Mouse (Mus musculus): ENCODE measurements at regions not wholly inside any gene's neighbourhood (a gene's known extent, or its start where the extent isn't known, plus 50 kb on each side); places are given as distances from the start of the nearest gene placed in this dataset.
"Not testable (repeated sequence)": the region's sequence is repeated elsewhere in the genome, so short reads cannot be mapped to it uniquely, and the experiment has no call there.

DNA sequence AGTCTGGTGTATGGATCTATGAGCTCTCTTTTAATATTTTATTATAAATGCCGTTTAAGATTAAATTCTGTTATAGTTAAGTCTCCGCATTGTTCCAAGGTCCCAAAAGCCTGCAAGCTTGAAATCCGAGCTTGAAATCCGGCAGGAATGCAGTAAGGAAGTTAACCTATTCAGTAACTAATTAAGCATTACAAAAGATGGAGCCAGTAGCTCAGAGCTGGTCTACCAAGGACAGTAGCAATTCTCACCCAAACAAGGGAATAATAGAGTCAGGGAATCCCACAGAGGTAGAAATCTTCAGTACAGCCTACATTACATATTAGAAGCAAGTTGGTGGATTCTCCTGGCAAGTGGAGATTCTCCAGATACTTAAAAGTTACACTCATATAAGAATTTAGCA, 325.0 kb downstream of the Phf3 start:
- not testable (repeated sequence) for H3K9ac ChIP-seq (ENCODE audit: control insufficient read depth, low read depth, low read length, poor library complexity, severe bottlenecking); H3K4me3 ChIP-seq (ENCODE audit: control insufficient read depth in 1 of 2, insufficient read depth in 1 of 2, low read depth in 2 of 2, low read length in 2 of 2); H3K9me3 ChIP-seq (replicated peaks; ENCODE audit: insufficient read depth, low read length); H3K79me2 ChIP-seq (ENCODE audit: control insufficient read depth, insufficient read depth, low read length, poor library complexity); H3K27ac ChIP-seq (ENCODE audit: control insufficient read depth, low read depth, low read length); H3K27me3 ChIP-seq (ENCODE audit: control insufficient read depth in 1 of 2, insufficient read depth in 2 of 2, low read length in 2 of 2); H3K36me3 ChIP-seq (ENCODE audit: control insufficient read depth in 1 of 2, insufficient read depth in 2 of 2, low read length in 2 of 2); H3K4me1 ChIP-seq (ENCODE audit: control insufficient read depth in 1 of 2, insufficient read depth in 2 of 2, low read length in 2 of 2); DNase-seq (ENCODE audit: low read depth, low spot score)

DNA sequence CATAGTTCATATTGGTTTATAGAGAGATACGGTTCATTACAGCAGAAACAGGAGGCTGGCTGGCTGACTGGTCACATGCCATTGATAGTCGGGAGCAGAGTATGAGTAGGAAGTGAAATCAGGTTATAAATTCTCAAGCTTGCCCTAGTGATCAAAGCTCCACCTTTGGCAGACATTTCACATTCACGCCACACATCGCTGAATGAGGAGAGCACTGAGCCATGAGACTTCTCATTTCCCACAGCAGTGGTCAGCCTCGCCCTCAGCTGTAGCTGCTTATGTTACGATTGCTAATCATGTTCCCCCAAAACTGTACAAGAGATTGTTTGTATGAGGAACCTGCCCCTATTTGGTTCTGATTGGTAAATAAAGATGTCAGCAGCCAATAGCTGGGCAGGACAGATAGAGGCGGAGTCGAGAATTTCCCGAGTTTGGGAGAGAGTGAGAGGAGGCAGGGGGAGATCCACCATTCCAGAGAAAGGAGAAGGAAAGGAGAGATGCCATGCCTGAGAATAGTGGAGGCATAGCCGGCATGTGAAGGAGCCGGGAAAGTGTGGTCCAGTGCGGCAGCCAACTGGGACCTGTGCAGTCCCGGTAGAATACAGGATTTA, 333.5 kb downstream of the Phf3 start:
- Histone ChIP-seq H3K9ac (ENCODE audit: control insufficient read depth, low read depth, low read length, poor library complexity, severe bottlenecking) (no peak overlapping the region), H3K79me2 (ENCODE audit: control insufficient read depth, insufficient read depth, low read length, poor library complexity) (no peaks in the 10 kb centered on the region), H3K27me3 (ENCODE audit: control insufficient read depth in 1 of 2, insufficient read depth in 2 of 2, low read length in 2 of 2) (no peaks in the 10 kb centered on the region), H3K27ac (ENCODE audit: control insufficient read depth, low read depth, low read length) (no peak overlapping the region), H3K9me3 (replicated peaks; ENCODE audit: insufficient read depth, low read length) (no peaks in the 10 kb centered on the region), H3K4me1 (ENCODE audit: control insufficient read depth in 1 of 2, insufficient read depth in 2 of 2, low read length in 2 of 2) (no peaks in the 10 kb centered on the region), H3K36me3 (ENCODE audit: control insufficient read depth in 1 of 2, insufficient read depth in 2 of 2, low read length in 2 of 2) (no peaks in the 10 kb centered on the region), H3K4me3 (ENCODE audit: control insufficient read depth in 1 of 2, insufficient read depth in 1 of 2, low read depth in 2 of 2, low read length in 2 of 2) (no peak overlapping the region)
- no peak for DNase-seq (ENCODE audit: low read depth, low spot score)
- TF ChIP-seq MYB (IDR thresholded peaks at IDR 0.05; ENCODE audit: low read depth, low read length): no peak
- TF ChIP-seq MYC (IDR thresholded peaks at IDR 0.05; ENCODE audit: low read depth, low read length): no peak
- no peak for TF ChIP-seq ZC3H11A (IDR thresholded peaks at IDR 0.05; ENCODE audit: low read depth, low read length)
- no peak for TF ChIP-seq UBTF (IDR thresholded peaks at IDR 0.05; ENCODE audit: borderline replicate concordance, insufficient read depth, low read depth, low read length)
- no peak for TF ChIP-seq POLR2A (IDR thresholded peaks at IDR 0.05; ENCODE audit: control insufficient read depth in 1 of 2, insufficient read depth in 1 of 2, low read depth in 1 of 2, low read length in 2 of 2, poor library complexity in 1 of 2)
- no peak for TF ChIP-seq MAX (IDR thresholded peaks at IDR 0.05; ENCODE audit: low read length)
- TF ChIP-seq MAFK (IDR thresholded peaks at IDR 0.05; ENCODE audit: borderline replicate concordance, low read depth, low read length): no peak
- no peak for TF ChIP-seq ELF1 (IDR thresholded peaks at IDR 0.05; ENCODE audit: low read depth, low read length)
- TF ChIP-seq JUND (IDR thresholded peaks at IDR 0.05; ENCODE audit: low read depth, low read length): no peak
- TF ChIP-seq ZMIZ1 (IDR thresholded peaks at IDR 0.05; ENCODE audit: low read depth, low read length): no peak
- TF ChIP-seq MAZ (IDR thresholded peaks at IDR 0.05; ENCODE audit: low read depth, low read length): no peak
- no peak for TF ChIP-seq RAD21 (IDR thresholded peaks at IDR 0.05; ENCODE audit: low read depth, low read length)
- TF ChIP-seq GABPA (IDR thresholded peaks at IDR 0.05; ENCODE audit: low read depth, low read length): no peak
- TF ChIP-seq ZNF384 (IDR thresholded peaks at IDR 0.05; ENCODE audit: low read depth, low read length): no peak
- no peak for TF ChIP-seq USF2 (IDR thresholded peaks at IDR 0.05; ENCODE audit: borderline replicate concordance in 1 of 2, insufficient read depth in 1 of 2, low read depth in 1 of 2, low read length in 2 of 2)
- TF ChIP-seq RCOR1 (IDR thresholded peaks at IDR 0.05; ENCODE audit: low read depth, low read length): no peak
- TF ChIP-seq TCF12 (IDR thresholded peaks at IDR 0.05; ENCODE audit: low read depth, low read length): no peak
- no peak for TF ChIP-seq TAL1 (IDR thresholded peaks at IDR 0.05; ENCODE audit: low read length)
- no peak for TF ChIP-seq USF1 (IDR thresholded peaks at IDR 0.05; ENCODE audit: low read depth, low read length)
